Mouse (Mus musculus): Measurements from ENCODE around the gene Fnbp1. TPM values are rescaled to one million over a fixed set of nuclear protein-coding genes. Genes with fewer than 3 reads are reported as not detected.

The Fnbp1 gene
- polyA plus RNA-seq, 1 experiment = 10.6 TPM

- H3K79me2 ChIP-seq (ENCODE audit: control insufficient read depth, insufficient read depth) = no peaks in the 10 kb centered on the region
- no peak for TF ChIP-seq MAX (IDR thresholded peaks at IDR 0.05; ENCODE audit: low read depth)
- no peak for TF ChIP-seq TCF12 (IDR thresholded peaks at IDR 0.05; ENCODE audit: insufficient read depth, poor library complexity, severe bottlenecking)
- no peak for TF ChIP-seq MYOG (IDR thresholded peaks at IDR 0.05; ENCODE audit: control insufficient read depth in 1 of 3, insufficient read depth in 1 of 3, insufficient read length in 2 of 3, low read depth in 2 of 3)
- TF ChIP-seq TCF3 (IDR thresholded peaks at IDR 0.05; ENCODE audit: insufficient read length, low read depth) = no peak
- no peak for TF ChIP-seq USF1 (IDR thresholded peaks at IDR 0.05; ENCODE audit: low read depth)
- no peak for TF ChIP-seq SRF (IDR thresholded peaks at IDR 0.05; ENCODE audit: control insufficient read depth, insufficient read length, low read depth)
- TF ChIP-seq POLR2A (IDR thresholded peaks at IDR 0.05; ENCODE audit: insufficient read length, low read depth) = no peak
- no peak for TF ChIP-seq E2F4 (IDR thresholded peaks at IDR 0.05; ENCODE audit: insufficient read depth)
- TF ChIP-seq REST (IDR thresholded peaks at IDR 0.05; ENCODE audit: insufficient read depth, insufficient read length) = no peak
- no peak for TF ChIP-seq POLR2AphosphoS2 (IDR thresholded peaks at IDR 0.05; ENCODE audit: insufficient read length, low read depth)
- no peak for TF ChIP-seq MYOD1 (IDR thresholded peaks at IDR 0.05; ENCODE audit: control insufficient read depth in 1 of 3, insufficient read length in 2 of 3, low read depth in 2 of 3)
- TF ChIP-seq CEBPB (IDR thresholded peaks at IDR 0.05; ENCODE audit: insufficient read depth, poor library complexity, severe bottlenecking) = no peak
- no peak overlapping the region for H3K4me3 ChIP-seq
- no peaks in the 10 kb centered on the region for H3K27me3 ChIP-seq (ENCODE audit: control insufficient read depth, insufficient read depth, insufficient read length)
- no peak overlapping the region for H3ac ChIP-seq (ENCODE audit: control insufficient read depth, insufficient read length)
- no peak overlapping the region for H3K4me2 ChIP-seq (ENCODE audit: low read depth)
- H3K36me3 ChIP-seq (ENCODE audit: control insufficient read depth, insufficient read depth) = peaks cover 5% of the 10 kb centered on the region
These were observed 62.7 kb downstream of the Fnbp1 start for GRCm38 (mm10) chr2:31079117-31079516.

GRCm38 (mm10) chr2:31077574-31077973, 64.2 kb downstream of the Fnbp1 start:
- TF ChIP-seq E2F4 (IDR thresholded peaks at IDR 0.05; ENCODE audit: insufficient read depth) = no peak
- TF ChIP-seq MAX (IDR thresholded peaks at IDR 0.05; ENCODE audit: low read depth) = no peak
- TF ChIP-seq CEBPB (IDR thresholded peaks at IDR 0.05; ENCODE audit: insufficient read depth, poor library complexity, severe bottlenecking) = no peak
- TF ChIP-seq MYOG (IDR thresholded peaks at IDR 0.05; ENCODE audit: control insufficient read depth in 1 of 3, insufficient read depth in 1 of 3, insufficient read length in 2 of 3, low read depth in 2 of 3) = no peak
- no peak for TF ChIP-seq POLR2AphosphoS2 (IDR thresholded peaks at IDR 0.05; ENCODE audit: insufficient read length, low read depth)
- no peak for TF ChIP-seq SRF (IDR thresholded peaks at IDR 0.05; ENCODE audit: control insufficient read depth, insufficient read length, low read depth)
- TF ChIP-seq TCF12 (IDR thresholded peaks at IDR 0.05; ENCODE audit: insufficient read depth, poor library complexity, severe bottlenecking) = no peak
- TF ChIP-seq REST (IDR thresholded peaks at IDR 0.05; ENCODE audit: insufficient read depth, insufficient read length) = no peak
- no peak for TF ChIP-seq TCF3 (IDR thresholded peaks at IDR 0.05; ENCODE audit: insufficient read length, low read depth)
- TF ChIP-seq USF1 (IDR thresholded peaks at IDR 0.05; ENCODE audit: low read depth) = no peak
- TF ChIP-seq MYOD1 (IDR thresholded peaks at IDR 0.05; ENCODE audit: control insufficient read depth in 1 of 3, insufficient read length in 2 of 3, low read depth in 2 of 3) = no peak
- TF ChIP-seq POLR2A (IDR thresholded peaks at IDR 0.05; ENCODE audit: insufficient read length, low read depth) = no peak
- no peaks in the 10 kb centered on the region for H3K79me2 ChIP-seq (ENCODE audit: control insufficient read depth, insufficient read depth)
- H3ac ChIP-seq (ENCODE audit: control insufficient read depth, insufficient read length) = no peak overlapping the region
- H3K4me3 ChIP-seq = no peak overlapping the region
- H3K27me3 ChIP-seq (ENCODE audit: control insufficient read depth, insufficient read depth, insufficient read length) = no peaks in the 10 kb centered on the region
- H3K4me2 ChIP-seq (ENCODE audit: low read depth) = no peak overlapping the region
- peaks cover 5% of the 10 kb centered on the region for H3K36me3 ChIP-seq (ENCODE audit: control insufficient read depth, insufficient read depth)

- no peak overlapping the region for H3ac ChIP-seq (ENCODE audit: control insufficient read depth, insufficient read length)
- peaks cover 5% of the 10 kb centered on the region for H3K36me3 ChIP-seq (ENCODE audit: control insufficient read depth, insufficient read depth)
- no peaks in the 10 kb centered on the region for H3K79me2 ChIP-seq (ENCODE audit: control insufficient read depth, insufficient read depth)
- H3K4me2 ChIP-seq (ENCODE audit: low read depth) = peak overlapping the region; percentile 21
- no peak for TF ChIP-seq REST (IDR thresholded peaks at IDR 0.05; ENCODE audit: insufficient read depth, insufficient read length)
- TF ChIP-seq TCF12 (IDR thresholded peaks at IDR 0.05; ENCODE audit: insufficient read depth, poor library complexity, severe bottlenecking) = no peak
- H3K4me3 ChIP-seq = no peak overlapping the region
- no peaks in the 10 kb centered on the region for H3K27me3 ChIP-seq (ENCODE audit: control insufficient read depth, insufficient read depth, insufficient read length)
These were observed 65.3 kb downstream of the Fnbp1 start for GRCm38 (mm10) chr2:31076351-31077140.

- Histone ChIP-seq H3K4me3 (no peak overlapping the region), H3ac (ENCODE audit: control insufficient read depth, insufficient read length) (no peak overlapping the region), H3K36me3 (ENCODE audit: control insufficient read depth, insufficient read depth) (peaks cover 5% of the 10 kb centered on the region)
These were observed 66.0 kb downstream of the Fnbp1 start for GRCm38 (mm10) chr2:31075836-31076235.

GRCm38 (mm10) chr2:31075168-31075567, 66.6 kb downstream of the Fnbp1 start:
- Histone ChIP-seq H3K4me2 (ENCODE audit: low read depth) (no peak overlapping the region), H3K4me3 (no peak overlapping the region), H3K79me2 (ENCODE audit: control insufficient read depth, insufficient read depth) (no peaks in the 10 kb centered on the region), H3K27me3 (ENCODE audit: control insufficient read depth, insufficient read depth, insufficient read length) (no peaks in the 10 kb centered on the region), H3ac (ENCODE audit: control insufficient read depth, insufficient read length) (no peak overlapping the region), H3K36me3 (ENCODE audit: control insufficient read depth, insufficient read depth) (peaks cover 5% of the 10 kb centered on the region)
- TF ChIP-seq MYOG (IDR thresholded peaks at IDR 0.05; ENCODE audit: control insufficient read depth in 1 of 3, insufficient read depth in 1 of 3, insufficient read length in 2 of 3, low read depth in 2 of 3) (no peak), POLR2AphosphoS2 (IDR thresholded peaks at IDR 0.05; ENCODE audit: insufficient read length, low read depth) (no peak), MYOD1 (IDR thresholded peaks at IDR 0.05; ENCODE audit: control insufficient read depth in 1 of 3, insufficient read length in 2 of 3, low read depth in 2 of 3) (no peak), MAX (IDR thresholded peaks at IDR 0.05; ENCODE audit: low read depth) (no peak), TCF12 (IDR thresholded peaks at IDR 0.05; ENCODE audit: insufficient read depth, poor library complexity, severe bottlenecking) (no peak), E2F4 (IDR thresholded peaks at IDR 0.05; ENCODE audit: insufficient read depth) (no peak), REST (IDR thresholded peaks at IDR 0.05; ENCODE audit: insufficient read depth, insufficient read length) (no peak)

More at GRCm38 (mm10) chr2:31075836-31076235, 66.0 kb downstream of the Fnbp1 start:
- no peak for TF ChIP-seq REST (IDR thresholded peaks at IDR 0.05; ENCODE audit: insufficient read depth, insufficient read length)
- no peak for TF ChIP-seq POLR2AphosphoS2 (IDR thresholded peaks at IDR 0.05; ENCODE audit: insufficient read length, low read depth)
- TF ChIP-seq MYOD1 (IDR thresholded peaks at IDR 0.05; ENCODE audit: control insufficient read depth in 1 of 3, insufficient read length in 2 of 3, low read depth in 2 of 3) = no peak
- no peak for TF ChIP-seq MYOG (IDR thresholded peaks at IDR 0.05; ENCODE audit: control insufficient read depth in 1 of 3, insufficient read depth in 1 of 3, insufficient read length in 2 of 3, low read depth in 2 of 3)
- Histone ChIP-seq H3K27me3 (ENCODE audit: control insufficient read depth, insufficient read depth, insufficient read length) (no peaks in the 10 kb centered on the region), H3K79me2 (ENCODE audit: control insufficient read depth, insufficient read depth) (no peaks in the 10 kb centered on the region), H3K4me2 (ENCODE audit: low read depth) (peak overlapping the region; percentile 21)
